Mouse (Mus musculus) liver, postnatal 0 days (tissue): Measurements from ENCODE around the gene Echdc1. TPM values are rescaled to one million over a fixed set of nuclear protein-coding genes. Genes with fewer than 3 reads are reported as not detected.

Experiments
- ATAC-seq: fragments of 200-750 bp; cut with Nextera tagmentation; 2 replicates; pipeline ENCODE4 v1.8.0; 2017; ENCODE audit warnings: mild to moderate bottlenecking, moderate library complexity
- DNase-seq: peaks from one replicate; pipeline ENCODE4 v3.0.0-alpha.2; 2016
- H3K27ac ChIP-seq: fragments of 300-500 bp; sonication (generic); 2 replicates; pipeline ENCODE4 v1.5.1; 2014; ENCODE audit warnings: antibody characterized with exemption, moderate library complexity, mild to moderate bottlenecking, low read depth
- H3K27me3 ChIP-seq: fragments of 300-500 bp; sonication (generic); 2 replicates; pipeline ENCODE4 v1.6.1; 2014; ENCODE audit warnings: low read length, control low read depth, mixed read lengths; ENCODE audit not compliant: insufficient read depth
- H3K36me3 ChIP-seq: fragments of 300-500 bp; sonication (generic); replicated peaks from 2 replicates; pipeline ENCODE4 v1.6.1; 2014; ENCODE audit warnings: mild to moderate bottlenecking, control low read depth, low read length, moderate library complexity, mixed read lengths; ENCODE audit not compliant: insufficient read depth
- H3K4me1 ChIP-seq: fragments of 300-500 bp; sonication (generic); 2 replicates; pipeline ENCODE4 v1.6.1; 2014; ENCODE audit warnings: antibody characterized with exemption, mild to moderate bottlenecking, control low read depth; ENCODE audit not compliant: insufficient read depth
- H3K4me2 ChIP-seq: fragments of 300-500 bp; sonication (generic); 2 replicates; pipeline ENCODE4 v1.6.1; 2014; ENCODE audit warnings: low read depth, mild to moderate bottlenecking, low read length, moderate library complexity, mixed read lengths
- H3K4me3 ChIP-seq: fragments of 300-500 bp; sonication (generic); 2 replicates; pipeline ENCODE4 v1.5.1; 2014; ENCODE audit warnings: low read depth, low read length
- H3K9ac ChIP-seq: fragments of 300-500 bp; sonication (generic); replicated peaks from 2 replicates; pipeline ENCODE4 v1.6.1; 2014; ENCODE audit warnings: mild to moderate bottlenecking, moderate library complexity
- H3K9me3 ChIP-seq: fragments of 300-500 bp; sonication (generic); 2 replicates; pipeline ENCODE4 v1.6.1; 2016; ENCODE audit warnings: mild to moderate bottlenecking, control low read depth, low read length, mixed read lengths
- CTCF ChIP-seq: sonication (generic); IDR thresholded peaks from 2 replicates; pipeline ENCODE4 v1.5.1; 2016; ENCODE audit warnings: antibody characterized with exemption, low read depth
- EP300 ChIP-seq: IDR thresholded peaks from 2 replicates; pipeline ENCODE4 v1.6.1; 2016; ENCODE audit warnings: antibody characterized with exemption, low read depth, mild to moderate bottlenecking
- WGBS: fragments of 180-500 bp; shearing (Covaris S2); extraction: QIAGEN DNeasy Blood & Tissue Kit; methylation state at CpG from one replicate; pipeline ENCODE4 v1.1.7; 2014; ENCODE audit not compliant: insufficient replicate concordance; 5-methylcytosine and 5-hydroxymethylcytosine counted together
- polyA plus RNA-seq: library from polyadenylated mRNA; unstranded; fragments of >200 nt; fragmentation: Nextera tagmentation; extraction: Ambion mirVana; gene quantifications from 2 replicates; pipeline ENCODE4 v1.2.1, GENCODE M21; 2015

The Echdc1 gene
- polyA plus RNA-seq: 11.1 and 14.2 TPM in 2 replicates

DNA sequence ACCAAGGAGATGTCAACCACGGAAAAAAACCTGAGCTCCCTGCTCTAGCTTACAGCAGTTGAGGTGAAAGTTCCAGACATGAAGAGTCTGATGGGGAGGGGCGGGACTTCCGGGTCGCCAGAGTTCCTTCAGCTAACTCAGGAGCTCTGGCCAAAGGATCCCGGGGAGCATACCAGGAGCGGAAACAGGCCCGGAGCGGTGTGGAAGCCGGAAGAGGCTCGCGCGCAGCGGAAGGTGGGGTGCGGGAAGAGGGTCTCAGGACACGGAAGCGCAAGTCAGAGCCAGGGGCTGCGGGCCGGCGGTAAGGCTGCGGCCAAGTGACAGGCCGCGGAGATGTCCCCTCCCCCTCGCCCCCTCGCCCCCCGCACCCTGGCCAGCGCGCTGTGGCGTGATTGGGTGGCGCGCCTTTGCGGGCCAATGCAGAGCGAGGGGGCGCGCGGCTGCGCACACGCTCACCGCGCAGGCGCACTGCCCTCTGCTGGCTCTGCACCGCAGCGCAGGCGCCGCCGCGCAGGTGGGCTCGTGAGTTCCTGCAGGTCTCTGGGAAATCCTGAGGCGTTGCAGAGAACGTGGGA, at the start of gene Echdc1:
TSS of gene Echdc1 (plus strand) at position 103 of the 575 bp plus-strand sequence.
- H3K36me3 ChIP-seq: no peaks in the 10 kb centered on the region
- peak within 1 kb of the TSS; percentile 72 for H3K4me3 ChIP-seq
- H3K9me3 ChIP-seq: no peaks in the 10 kb centered on the region
- DNase-seq (peak; percentile 89), ATAC-seq (peak; percentile 98)
- 1% methylated on average over 35 of the region's 49 CpGs for WGBS
- H3K27ac ChIP-seq: peak within 1 kb of the TSS; percentile 93
- H3K4me1 ChIP-seq: peaks cover 10% of the 10 kb centered on the region
- TF ChIP-seq CTCF (peak; percentile 93), EP300 (0 out of 2 replicates have a peak, but pooled peaks have one; percentile 8)
- H3K4me2 ChIP-seq: peak within 1 kb of the TSS; percentile 82
- H3K9ac ChIP-seq: peak within 1 kb of the TSS; percentile 77
- H3K27me3 ChIP-seq: no peaks in the 10 kb centered on the region

DNA sequence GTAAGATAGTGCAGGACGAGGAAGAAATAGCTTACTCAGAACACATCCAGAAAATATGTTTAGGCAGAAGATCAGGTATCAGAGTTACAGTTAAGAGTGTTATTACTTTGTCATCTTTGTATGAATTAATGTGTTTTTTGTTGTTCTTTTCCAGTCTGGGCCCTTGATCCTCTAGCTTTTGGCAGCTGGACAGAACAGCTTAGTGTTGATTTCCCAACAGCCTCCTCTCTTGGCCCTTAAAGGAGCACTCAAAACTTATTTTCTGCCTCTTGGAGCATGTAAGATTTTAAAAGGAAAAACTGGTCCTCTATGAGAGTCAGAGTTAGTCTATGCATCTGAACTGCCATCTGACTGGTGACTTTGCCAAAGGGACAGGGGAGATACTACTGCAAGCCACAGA, 31.2 kb upstream of the Echdc1 start:
- 57% methylated on average over 1 of the region's 1 CpGs for WGBS
- Histone ChIP-seq H3K36me3 (no peaks in the 10 kb centered on the region), H3K4me3 (no peak overlapping the region), H3K4me1 (no peaks in the 10 kb centered on the region), H3K4me2 (no peak overlapping the region), H3K27me3 (no peaks in the 10 kb centered on the region), H3K9me3 (no peaks in the 10 kb centered on the region), H3K27ac (no peak overlapping the region), H3K9ac (no peak overlapping the region)
- TF ChIP-seq EP300 (no peak), CTCF (no peak)
- DNase-seq: no peak
- ATAC-seq: no peak

DNA sequence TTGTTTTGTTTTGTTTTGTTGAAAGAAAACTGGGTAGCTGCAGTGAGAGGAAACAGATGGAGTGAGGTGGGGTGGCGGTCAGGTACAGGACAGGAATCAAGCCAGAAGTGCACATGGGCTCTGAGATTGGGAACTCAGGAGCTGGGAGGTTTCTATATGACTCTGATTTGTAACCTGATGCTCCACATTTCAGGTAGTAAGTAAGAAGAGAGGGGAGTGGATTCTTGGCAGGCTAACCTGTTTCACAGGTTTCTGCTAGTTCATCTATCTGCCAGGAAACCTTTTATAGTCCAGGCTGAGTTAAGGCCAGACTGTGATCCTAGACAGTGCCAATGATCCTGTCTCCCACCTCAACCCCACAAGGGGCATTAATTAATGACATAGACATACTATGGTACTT, 27.2 kb upstream of the Echdc1 start:
- Histone ChIP-seq H3K4me2 (no peak overlapping the region), H3K9ac (no peak overlapping the region), H3K27me3 (no peaks in the 10 kb centered on the region), H3K4me3 (no peak overlapping the region), H3K27ac (no peak overlapping the region), H3K36me3 (no peaks in the 10 kb centered on the region), H3K4me1 (no peaks in the 10 kb centered on the region), H3K9me3 (no peaks in the 10 kb centered on the region)
- no peak for ATAC-seq
- 81% methylated on average over 1 of the region's 1 CpGs for WGBS
- DNase-seq: no peak
- TF ChIP-seq CTCF (no peak), EP300 (no peak)

DNA sequence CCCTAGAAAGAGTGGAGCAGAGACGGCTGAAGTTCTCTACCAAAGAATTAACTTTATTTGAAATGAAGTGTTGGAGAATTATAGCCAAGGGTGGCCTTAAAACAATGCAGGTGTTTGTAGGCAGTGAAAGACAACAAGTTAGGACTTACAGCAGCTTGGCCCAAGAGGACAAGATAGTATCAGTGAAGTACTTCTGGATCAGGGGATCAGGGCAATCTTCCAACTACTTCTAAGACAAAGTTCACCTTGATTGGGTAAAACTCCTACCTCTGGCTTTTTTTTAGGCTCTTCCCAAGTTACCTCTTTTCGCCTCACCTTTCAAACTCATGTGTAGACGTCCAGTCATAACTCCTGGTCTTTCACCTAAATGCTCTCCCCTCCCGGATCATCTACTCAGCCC, 10.7 kb upstream of the Echdc1 start:
- H3K9ac ChIP-seq: no peak overlapping the region
- no peak overlapping the region for H3K4me3 ChIP-seq
- no peaks in the 10 kb centered on the region for H3K36me3 ChIP-seq
- no peak for ATAC-seq
- WGBS: 90% methylated on average over 4 of the region's 4 CpGs
- H3K27ac ChIP-seq: no peak overlapping the region
- no peaks in the 10 kb centered on the region for H3K27me3 ChIP-seq
- DNase-seq: no peak
- TF ChIP-seq CTCF (no peak), EP300 (no peak)
- H3K9me3 ChIP-seq: no peaks in the 10 kb centered on the region
- no peak overlapping the region for H3K4me2 ChIP-seq
- no peaks in the 10 kb centered on the region for H3K4me1 ChIP-seq

DNA sequence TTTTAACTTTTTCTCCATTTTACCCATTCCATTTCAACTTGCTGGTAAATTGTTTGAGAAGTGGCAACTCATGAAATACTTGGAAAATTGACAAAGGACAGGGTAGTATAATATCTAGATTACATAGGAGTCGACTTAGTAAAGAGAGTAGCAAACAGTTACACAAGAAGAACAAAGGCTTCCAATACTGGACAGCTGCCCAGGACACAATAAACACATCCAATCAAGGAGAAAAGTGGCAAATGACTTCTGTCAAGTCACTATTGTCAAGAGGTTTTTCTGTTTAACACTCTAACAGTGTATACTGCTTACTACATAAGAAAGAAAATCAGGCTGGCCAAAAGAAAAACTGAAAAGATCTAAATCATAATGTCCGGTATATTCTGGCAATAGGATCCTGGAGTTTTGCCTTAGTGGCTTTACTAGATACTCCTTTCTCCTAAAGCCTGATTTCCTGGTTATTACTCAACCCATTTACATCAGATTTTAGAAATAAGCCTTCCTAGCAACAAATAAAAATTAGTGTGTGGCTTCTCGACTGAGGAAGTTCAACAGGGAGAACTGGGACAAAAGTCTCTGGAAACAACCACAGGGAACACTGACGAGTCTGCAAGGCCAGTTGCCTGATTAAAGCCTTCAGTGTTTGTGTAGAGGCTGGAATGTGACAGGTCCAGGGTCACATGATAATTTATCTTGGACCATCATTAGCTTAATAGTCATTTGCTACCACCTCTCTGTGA, 1.3 kb upstream of the Echdc1 start:
- Histone ChIP-seq H3K4me1 (peaks cover 10% of the 10 kb centered on the region), H3K4me3 (peak overlapping the region; percentile 72; the same call in 1 of the 2 replicates), H3K36me3 (no peaks in the 10 kb centered on the region), H3K27me3 (no peaks in the 10 kb centered on the region), H3K9me3 (no peaks in the 10 kb centered on the region), H3K27ac (peak overlapping the region; percentile 93), H3K4me2 (peak overlapping the region; percentile 82), H3K9ac (no peak overlapping the region)
- DNase-seq (no peak), ATAC-seq (no peak)
- TF ChIP-seq EP300 (no peak), CTCF (no peak)
- WGBS: 59% methylated on average over 4 of the region's 4 CpGs

DNA sequence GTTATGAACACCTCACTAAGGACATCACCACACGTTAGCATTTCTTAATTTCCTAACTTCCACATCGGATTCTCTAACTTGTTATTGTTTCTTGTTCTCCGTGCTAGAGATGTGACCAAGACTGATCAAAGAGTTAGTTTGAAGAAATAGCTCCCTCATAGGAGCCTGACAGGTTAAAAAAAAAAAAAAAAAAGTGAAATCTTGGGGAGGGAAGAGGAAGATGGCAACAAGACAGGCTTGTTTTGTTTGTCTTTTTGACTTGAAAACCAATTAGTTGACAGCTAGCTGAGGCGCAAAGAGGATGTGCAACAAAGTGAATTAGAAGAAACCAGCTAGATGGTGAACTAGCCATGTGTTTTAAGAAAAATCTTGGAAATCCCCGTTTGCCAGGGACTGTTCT, 939 bp downstream of the Echdc1 start:
- Histone ChIP-seq H3K9ac (peak overlapping the region; percentile 77), H3K27ac (peak overlapping the region; percentile 93; the same call in 1 of the 2 replicates), H3K36me3 (no peaks in the 10 kb centered on the region), H3K9me3 (no peaks in the 10 kb centered on the region), H3K4me3 (peak overlapping the region; percentile 72), H3K4me2 (peak overlapping the region; percentile 82), H3K4me1 (peaks cover 10% of the 10 kb centered on the region), H3K27me3 (no peaks in the 10 kb centered on the region)
- no peak for DNase-seq
- no peak for TF ChIP-seq EP300
- TF ChIP-seq CTCF: no peak
- no peak for ATAC-seq
- WGBS: 26% methylated on average over 5 of the region's 5 CpGs
